Mouse (Mus musculus): ENCODE results near the gene Nxf1. TPM values are rescaled to one million over a fixed set of nuclear protein-coding genes. Genes with fewer than 3 reads are reported as not detected.

Nxf1 gene
- total and polyA plus RNA-seq, 3 experiments = 122 to 296 (median 231) TPM

DNA sequence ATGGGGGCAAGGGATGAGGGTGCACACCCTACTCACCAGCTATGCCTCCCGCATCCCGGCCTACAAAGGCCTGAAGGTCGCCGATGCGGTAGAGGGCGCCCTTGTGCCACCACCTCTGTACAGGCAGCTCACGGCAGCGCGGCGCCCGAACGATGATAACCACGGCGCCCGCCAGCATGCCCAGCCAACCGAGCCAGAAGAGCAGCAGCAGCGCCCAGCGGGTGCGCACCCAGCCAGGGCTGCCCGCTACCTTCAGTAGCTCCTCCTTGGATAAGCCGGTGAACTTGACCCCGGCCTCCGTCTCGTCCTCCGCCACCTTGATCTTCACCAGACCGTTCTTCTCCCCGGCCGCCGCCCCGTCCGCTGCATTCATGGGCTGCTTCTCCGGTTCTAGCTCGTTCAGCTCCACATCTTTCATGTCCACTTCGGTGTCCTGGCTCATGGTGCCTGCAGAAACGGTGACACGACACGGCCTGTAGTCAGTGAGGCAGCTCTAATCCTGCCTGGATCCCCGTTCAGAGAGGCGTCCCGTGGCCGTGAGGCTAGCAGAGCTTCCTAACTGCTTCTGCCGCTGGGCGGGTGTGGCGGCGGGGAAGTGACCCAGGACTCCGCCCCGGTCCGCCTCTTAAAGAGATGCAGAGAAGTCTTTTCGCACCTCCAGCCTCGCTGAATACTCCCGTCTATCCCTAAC, 43.4 kb upstream of the Nxf1 start:
- peak; percentile 95 for DNase-seq (ENCODE audit: low read depth, low spot score)
- Histone ChIP-seq H3K36me3 (ENCODE audit: control insufficient read depth in 1 of 2, insufficient read depth in 2 of 2, low read length in 2 of 2) (peaks cover 15 to 32% of the 10 kb centered on the region in 2 experiments), H3K9ac (ENCODE audit: control insufficient read depth, low read depth, low read length, poor library complexity, severe bottlenecking) (peak overlapping the region; percentile 90), H3K4me3 (ENCODE audit: control insufficient read depth in 1 of 2, insufficient read depth in 1 of 2, low read depth in 2 of 2, low read length in 2 of 2) (peak overlapping the region; percentile 82 to 88), H3K27ac (ENCODE audit: control insufficient read depth, low read depth, low read length) (peak overlapping the region; percentile 91), H3K27me3 (ENCODE audit: control insufficient read depth in 1 of 2, insufficient read depth in 2 of 2, low read length in 2 of 2) (no peaks in the 10 kb centered on the region), H3K9me3 (replicated peaks; ENCODE audit: insufficient read depth, low read length) (no peaks in the 10 kb centered on the region), H3K4me1 (ENCODE audit: control insufficient read depth in 1 of 2, insufficient read depth in 2 of 2, low read length in 2 of 2) (peaks cover 5 to 31% of the 10 kb centered on the region in 2 experiments; a peak in 3 of 4 replicates), H3K79me2 (ENCODE audit: control insufficient read depth, insufficient read depth, low read length, poor library complexity) (peaks cover 34% of the 10 kb centered on the region)
- TF ChIP-seq KAT2A (conservative IDR thresholded peaks at IDR 0.05; ENCODE audit: low read depth, low read length) (no peak; the same call in 1 of the 2 replicates), TCF12 (IDR thresholded peaks at IDR 0.05; ENCODE audit: low read depth, low read length) (peak; percentile 60), TBP (IDR thresholded peaks at IDR 0.05; ENCODE audit: low read depth, low read length) (peak; percentile 92), SIN3A (IDR thresholded peaks at IDR 0.05; ENCODE audit: low read length) (peak; percentile 53), NELFE (IDR thresholded peaks at IDR 0.05; ENCODE audit: low read depth, low read length) (peak; percentile 97), MAFK (IDR thresholded peaks at IDR 0.05; ENCODE audit: borderline replicate concordance, low read depth, low read length) (no peak), MYB (IDR thresholded peaks at IDR 0.05; ENCODE audit: low read depth, low read length) (no peak), ZNF384 (IDR thresholded peaks at IDR 0.05; ENCODE audit: low read depth, low read length) (no peak; the same call in 1 of the 2 replicates), CHD2 (IDR thresholded peaks at IDR 0.05; ENCODE audit: low read length) (no peak), MYC (IDR thresholded peaks at IDR 0.05; ENCODE audit: low read depth, low read length) (no peak), RAD21 (IDR thresholded peaks at IDR 0.05; ENCODE audit: low read depth, low read length) (no peak; the same call in 1 of the 2 replicates), CTCF (IDR thresholded peaks at IDR 0.05 in 2 of 3, conservative IDR thresholded peaks at IDR 0.05 in 1 of 3; ENCODE audit: control insufficient read depth in 1 of 3, insufficient read depth in 1 of 3, low read depth in 2 of 3, low read length in 3 of 3, poor library complexity in 1 of 3, severe bottlenecking in 1 of 3) (peak; percentile 67 to 90 (median 75)), UBTF (IDR thresholded peaks at IDR 0.05; ENCODE audit: borderline replicate concordance, insufficient read depth, low read depth, low read length) (0 out of 2 replicates have a peak, but pooled peaks have one; percentile 73), MEF2A (IDR thresholded peaks at IDR 0.05; ENCODE audit: extremely low read depth, insufficient replicate concordance, low read depth, low read length, poor library complexity, severe bottlenecking) (no peak), POLR2AphosphoS2 (IDR thresholded peaks at IDR 0.05; ENCODE audit: low read length) (peak; percentile 99), GATA1 (IDR thresholded peaks at IDR 0.05; ENCODE audit: low read depth, low read length) (no peak), ELF1 (IDR thresholded peaks at IDR 0.05; ENCODE audit: low read depth, low read length) (peak; percentile 42; the same call in 1 of the 2 replicates), ZMIZ1 (IDR thresholded peaks at IDR 0.05; ENCODE audit: low read depth, low read length) (peak; percentile 97), POLR2A (IDR thresholded peaks at IDR 0.05; ENCODE audit: control insufficient read depth in 1 of 2, insufficient read depth in 1 of 2, low read depth in 1 of 2, low read length in 2 of 2, poor library complexity in 1 of 2) (peak; percentile 96 to 99), POLR2AphosphoS5 (IDR thresholded peaks at IDR 0.05; ENCODE audit: borderline replicate concordance, low read depth, low read length) (peak; percentile 79), HCFC1 (IDR thresholded peaks at IDR 0.05; ENCODE audit: low read depth, low read length) (peak; percentile 68), MAZ (IDR thresholded peaks at IDR 0.05; ENCODE audit: low read depth, low read length) (no peak; the same call in 1 of the 2 replicates), NRF1 (IDR thresholded peaks at IDR 0.05; ENCODE audit: insufficient read depth, low read depth, low read length, poor library complexity, severe bottlenecking) (no peak)

All from MEL (cell line).